Mouse (Mus musculus) E14TG2a.4 (cell line): ENCODE measurements around the gene Gp1ba.

ENCODE experiments used
- CTCF ChIP-seq: conservative IDR thresholded peaks from 2 replicates; pipeline ENCODE4 v1.5.1; 2014; ENCODE audit warnings: low read length
- NANOG ChIP-seq: IDR thresholded peaks from 2 replicates; pipeline ENCODE4 v1.6.1; 2014; ENCODE audit warnings: borderline replicate concordance, low read length, mixed read lengths
- POU5F1 ChIP-seq: IDR thresholded peaks from 2 replicates; pipeline ENCODE4 v1.6.1; 2014; ENCODE audit warnings: low read length, borderline replicate concordance

GRCm38 (mm10) chr11:70629557-70629956 is 9.4 kb upstream of the Gp1ba start:
- TF ChIP-seq CTCF (peak; percentile 13; the same call in 1 of the 2 replicates), POU5F1 (no peak), NANOG (no peak)
